Mouse (Mus musculus): ENCODE measurements around the gene Morc2b. TPM values are rescaled to one million over a fixed set of nuclear protein-coding genes. Genes with fewer than 3 reads are reported as not detected.

Gene Morc2b
- polyA plus RNA-seq, 1 experiment from 2014 or later = not detected

GRCm38 (mm10) chr17:33067958-33068357 lies 71.5 kb downstream of the Morc2b start, which contains the start of gene 4921501E09Rik:
4921501E09Rik (minus strand) TSS chr17:33068058.
- Histone ChIP-seq H3K4me2 (no peak within 1 kb of the TSS), H3K27me3 (ENCODE audit: control insufficient read depth, insufficient read depth, low read length) (no peaks in the 10 kb centered on the region), H3K4me1 (ENCODE audit: control insufficient read depth, insufficient read depth, low read length) (no peaks in the 10 kb centered on the region), H3K27ac (ENCODE audit: low read depth, low read length) (no peak within 1 kb of the TSS), H3K9ac (ENCODE audit: low read depth, low read length) (no peak within 1 kb of the TSS), H3K36me3 (ENCODE audit: control insufficient read depth, insufficient read depth, low read length) (no peaks in the 10 kb centered on the region), H3K9me3 (replicated peaks; ENCODE audit: control insufficient read depth, low read length) (no peaks in the 10 kb centered on the region), H3K4me3 (ENCODE audit: low read depth, low read length) (no peak within 1 kb of the TSS)
- WGBS (ENCODE audit: insufficient replicate concordance) = 45% methylated on average over 1 of the region's 1 CpGs
- ATAC-seq (replicated peaks; ENCODE audit: insufficient number of reproducible peaks, low FRiP score, low TSS enrichment) = no peak

Other genes starting within 250 kb of the Morc2b start
- 4.8 and 5.9 TPM in 2 replicates for gene Zfp870, start 248.0 kb downstream of the Morc2b start, polyA plus RNA-seq (2014; fragmentation: Nextera tagmentation; extraction: Ambion mirVana)
- not detected in 2 replicates for gene Cyp4f14, start 222.3 kb downstream of the Morc2b start, polyA plus RNA-seq (2014; fragmentation: Nextera tagmentation; extraction: Ambion mirVana)
- 7.4 and 9.0 TPM in 2 replicates for gene Cyp4f13, start 192.3 kb downstream of the Morc2b start, polyA plus RNA-seq (2014; fragmentation: Nextera tagmentation; extraction: Ambion mirVana)
- gene Zfp472, start 173.9 kb downstream of the Morc2b start, polyA plus RNA-seq (2014; fragmentation: Nextera tagmentation; extraction: Ambion mirVana) = 5.9 and 7.4 TPM in 2 replicates
- 8.8 and 11.3 TPM in 2 replicates for gene Zfp952, start 146.6 kb downstream of the Morc2b start, polyA plus RNA-seq (2014; fragmentation: Nextera tagmentation; extraction: Ambion mirVana)
- gene Zfp763, start 106.3 kb downstream of the Morc2b start, polyA plus RNA-seq (2014; fragmentation: Nextera tagmentation; extraction: Ambion mirVana) = 7.4 and 8.4 TPM in 2 replicates
- not detected in 2 replicates for gene 4921501E09Rik, start 71.6 kb downstream of the Morc2b start, polyA plus RNA-seq (2014; fragmentation: Nextera tagmentation; extraction: Ambion mirVana)
- gene Zfp563, start 50.4 kb downstream of the Morc2b start, polyA plus RNA-seq (2014; fragmentation: Nextera tagmentation; extraction: Ambion mirVana) = 5.8 and 6.6 TPM in 2 replicates
- gene Olfr55, start 28.8 kb upstream of the Morc2b start, polyA plus RNA-seq (2014; fragmentation: Nextera tagmentation; extraction: Ambion mirVana) = not detected in 2 replicates
- gene Olfr239, start 51.6 kb upstream of the Morc2b start, polyA plus RNA-seq (2014; fragmentation: Nextera tagmentation; extraction: Ambion mirVana) = not detected in 2 replicates
- not detected in 2 replicates for gene Olfr1564, start 82.0 kb upstream of the Morc2b start, polyA plus RNA-seq (2014; fragmentation: Nextera tagmentation; extraction: Ambion mirVana)
- gene Zfp955a, start 115.5 kb upstream of the Morc2b start, polyA plus RNA-seq (2014; fragmentation: Nextera tagmentation; extraction: Ambion mirVana) = 12.0 and 14.3 TPM in 2 replicates
- 0.03 TPM in 1 of 2 replicates, not detected in the other for gene Olfr63, start 125.0 kb upstream of the Morc2b start, polyA plus RNA-seq (2014; fragmentation: Nextera tagmentation; extraction: Ambion mirVana)
- gene Zfp955b, start 149.9 kb upstream of the Morc2b start, polyA plus RNA-seq (2014; fragmentation: Nextera tagmentation; extraction: Ambion mirVana) = 6.1 and 6.8 TPM in 2 replicates
- 7.8 and 10.8 TPM in 2 replicates for gene Zfp81, start 219.2 kb upstream of the Morc2b start, polyA plus RNA-seq (2014; fragmentation: Nextera tagmentation; extraction: Ambion mirVana)

All from heart, embryonic 11.5 days (tissue).